8 mouse cellular contexts compared by ENCODE assay signal in genomic region chr14:56864641-56865040, GRCm38 (mm10). TPM values are rescaled to one million over a fixed set of nuclear protein-coding genes. Genes with fewer than 3 reads are reported as not detected.
DNase-seq lines count a peak whose midpoint lies in the region; ATAC-seq and TF ChIP-seq lines count a peak whose summit lies in the region.
"Had no signal": no experiment of that assay in that cellular context is flagged by ENCODE, and none has a peak within 500 bp of the region (broad histone marks: within the 10 kb centered on the region; RNA-seq: fewer than 3 reads in every experiment).

No protein-coding gene starts in this region.

- ATAC-seq in liver, embryonic 15.5 days (ENCODE audit: insufficient read depth): no peak

- DNase-seq in testis, postnatal 10 days (ENCODE audit: low spot score): no peak
- no peak for DNase-seq in hindbrain, embryonic 10.5 days (ENCODE audit: low spot score)
- no peak for DNase-seq in urinary bladder, adult 18-20 months (ENCODE audit: low spot score in 2 of 2)
- DNase-seq in adrenal gland, postnatal 14 days: no peak
- DNase-seq in urinary bladder, postnatal 36 days (ENCODE audit: low spot score in 2 of 2): no peak
- DNase-seq: gastrocnemius, postnatal 36 days had no signal

- no peaks in the 10 kb centered on the region for H3K27me3 ChIP-seq in testis, adult 2 months (ENCODE audit: control insufficient read depth, insufficient read depth, low read length)
- H3K27me3 ChIP-seq in hindbrain, embryonic 10.5 days (ENCODE audit: insufficient read depth, poor library complexity, severe bottlenecking): peaks cover 38% of the 10 kb centered on the region
- peaks cover 44% of the 10 kb centered on the region for H3K27me3 ChIP-seq in liver, embryonic 15.5 days

- no peak overlapping the region for H3K9ac ChIP-seq in liver, embryonic 15.5 days

- TF ChIP-seq POLR2A in testis, adult 2 months (IDR thresholded peaks at IDR 0.05; ENCODE audit: control insufficient read depth, low read depth, low read length): no peak

- TF ChIP-seq CTCF in testis, adult 2 months (IDR thresholded peaks at IDR 0.05; ENCODE audit: control insufficient read depth, insufficient read depth, insufficient replicate concordance, low read depth, low read length): no peak

- no peak overlapping the region for H3K27ac ChIP-seq in testis, adult 2 months (ENCODE audit: control insufficient read depth, insufficient read depth, low read depth, low read length)
- peak overlapping the region; percentile 69 for H3K27ac ChIP-seq in hindbrain, embryonic 10.5 days
- H3K27ac ChIP-seq in liver, embryonic 15.5 days (replicated peaks): no peak overlapping the region

- no peaks in the 10 kb centered on the region for H3K36me3 ChIP-seq in testis, adult 2 months (ENCODE audit: control insufficient read depth, insufficient read depth, low read length)
- no peaks in the 10 kb centered on the region for H3K36me3 ChIP-seq in hindbrain, embryonic 10.5 days
- no peaks in the 10 kb centered on the region for H3K36me3 ChIP-seq in liver, embryonic 15.5 days (replicated peaks)

- H3K4me1 ChIP-seq in testis, adult 2 months (ENCODE audit: control insufficient read depth, insufficient read depth, low read length): no peaks in the 10 kb centered on the region; the same call in 1 of the 2 replicates
- H3K4me1 ChIP-seq in hindbrain, embryonic 10.5 days (replicated peaks): peaks cover 9% of the 10 kb centered on the region
- no peaks in the 10 kb centered on the region for H3K4me1 ChIP-seq in liver, embryonic 15.5 days (replicated peaks)

- H3K9me3 ChIP-seq in hindbrain, embryonic 10.5 days: no peaks in the 10 kb centered on the region
- H3K9me3 ChIP-seq in liver, embryonic 15.5 days (replicated peaks): no peaks in the 10 kb centered on the region

- WGBS in hindbrain, embryonic 10.5 days: 6% methylated on average over 13 of the region's 13 CpGs
- WGBS in liver, embryonic 15.5 days (ENCODE audit: insufficient replicate concordance): 4% methylated on average over 13 of the region's 13 CpGs

- H3K4me3 ChIP-seq in testis, adult 2 months (ENCODE audit: control insufficient read depth, low read depth, low read length): peak overlapping the region; percentile 54
- peak overlapping the region; percentile 59 for H3K4me3 ChIP-seq in hindbrain, embryonic 10.5 days
- peak overlapping the region; percentile 29 for H3K4me3 ChIP-seq in liver, embryonic 15.5 days (replicated peaks)

- peak overlapping the region; percentile 50 for H3K4me2 ChIP-seq in liver, embryonic 15.5 days

RNA-seq across cellular contexts. Expression of gene Zmym2, which starts 21.8 kb away (rescaled TPM):
- 19.7 and 21.1 TPM in 2 replicates for polyA plus RNA-seq in testis, adult 2 months (2012; rRNA removed)
- polyA plus RNA-seq in hindbrain, embryonic 10.5 days (2016; fragmentation: Nextera tagmentation; extraction: Ambion mirVana): 47.9 and 62.1 TPM in 2 replicates
- polyA plus RNA-seq in liver, embryonic 15.5 days (2015; fragmentation: Nextera tagmentation; extraction: Ambion mirVana): 4.6 and 7.9 TPM in 2 replicates
- total RNA-seq in adrenal gland, postnatal 14 days (2021): 53.1 and 58.6 TPM in 2 replicates

RNA-seq across cellular contexts. Expression of gene Zmym5, which starts 53.1 kb away (rescaled TPM):
- polyA plus RNA-seq in testis, adult 2 months (2012; rRNA removed): 6.8 and 7.9 TPM in 2 replicates
- polyA plus RNA-seq in hindbrain, embryonic 10.5 days (2016; fragmentation: Nextera tagmentation; extraction: Ambion mirVana): 17.8 and 23.3 TPM in 2 replicates
- polyA plus RNA-seq in liver, embryonic 15.5 days (2015; fragmentation: Nextera tagmentation; extraction: Ambion mirVana): 7.8 and 8.0 TPM in 2 replicates
- total RNA-seq in adrenal gland, postnatal 14 days (2021): 30.7 and 34.7 TPM in 2 replicates
